Mouse (Mus musculus) v-Abl transformed pro-B cells (cell line): ENCODE data around the gene Eps15l1.

Experiments
- in situ Hi-C, 2 experiments: fragments of 400-800 bp; cut with MboI; formaldehyde crosslinking; loops; one replicate each; pipeline ENCODE4 v1.15.1; 2025; ENCODE audit not compliant: unreplicated experiment in 2 of 2

Eps15l1 gene

DNA sequence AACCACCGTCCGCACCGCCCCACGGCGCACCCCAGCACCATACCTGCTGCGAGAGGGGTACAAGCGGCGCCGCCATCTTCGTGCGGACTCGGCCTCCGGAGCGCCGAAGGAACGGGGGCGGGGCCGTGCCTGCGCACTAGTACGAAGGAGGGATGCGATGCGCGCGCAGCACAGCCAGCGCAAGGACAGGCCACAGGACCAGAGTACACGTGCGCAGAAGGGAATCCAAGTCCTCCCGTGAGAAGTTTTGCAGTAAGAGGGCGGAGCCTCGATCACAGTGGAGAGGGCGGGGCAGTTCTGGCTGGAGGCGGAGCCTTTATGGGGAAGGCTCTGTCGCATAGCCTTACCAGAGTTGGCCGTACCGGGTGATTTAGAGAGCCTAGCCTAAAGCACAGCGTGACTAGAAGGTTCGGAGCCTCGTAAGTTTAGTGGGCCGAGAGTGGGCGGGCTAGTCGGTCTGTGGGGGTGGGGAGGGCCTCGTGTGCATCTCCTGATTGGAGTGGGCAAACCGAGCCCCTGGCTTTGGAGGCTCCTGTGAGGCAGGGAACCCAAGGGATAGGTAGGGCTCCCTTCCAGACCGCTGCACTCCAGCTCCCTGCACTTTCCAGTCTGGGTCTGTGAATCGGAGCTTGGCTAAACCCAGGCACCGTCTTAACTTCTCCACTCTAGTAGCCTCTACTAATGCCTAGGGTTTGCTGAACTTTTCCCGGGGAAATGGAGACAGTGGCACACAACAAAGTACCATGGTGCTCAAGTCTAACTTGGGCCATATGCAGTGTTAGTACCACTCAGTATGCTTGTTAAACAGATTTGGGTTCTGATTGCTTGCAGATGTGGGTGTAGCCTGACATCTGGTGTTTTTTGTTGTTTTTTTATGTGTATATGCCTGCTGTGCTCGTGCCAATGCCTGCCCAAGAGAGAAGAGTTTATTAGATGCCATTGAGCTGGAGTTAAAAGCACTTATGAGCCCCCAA lies at the start of gene Eps15l1:
Gene Eps15l1 (minus strand): TSS at position 99 of the 974 bp plus-strand sequence.
- in situ Hi-C loops: no loop called here

DNA sequence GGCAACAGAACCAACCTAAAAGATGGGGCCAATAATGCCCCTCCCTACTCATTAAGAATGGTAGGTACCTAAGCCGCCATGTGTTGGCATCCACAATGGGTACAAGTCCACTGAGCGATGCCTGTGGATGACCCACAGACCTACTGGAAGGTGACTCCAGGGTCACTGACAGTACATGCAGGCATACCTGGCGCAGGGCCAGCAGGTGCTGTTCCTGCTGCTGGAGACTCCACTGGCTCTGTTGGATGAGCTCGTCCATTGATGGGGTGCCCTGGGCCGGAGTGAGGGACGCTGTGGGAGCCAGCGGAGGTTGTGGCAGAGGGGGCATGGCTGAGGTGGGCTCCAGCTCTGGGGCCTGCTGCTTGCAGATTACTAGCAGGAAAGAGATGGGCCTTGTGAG lies 49.4 kb upstream of the Eps15l1 start:
- in situ Hi-C loops: no loop called here

DNA sequence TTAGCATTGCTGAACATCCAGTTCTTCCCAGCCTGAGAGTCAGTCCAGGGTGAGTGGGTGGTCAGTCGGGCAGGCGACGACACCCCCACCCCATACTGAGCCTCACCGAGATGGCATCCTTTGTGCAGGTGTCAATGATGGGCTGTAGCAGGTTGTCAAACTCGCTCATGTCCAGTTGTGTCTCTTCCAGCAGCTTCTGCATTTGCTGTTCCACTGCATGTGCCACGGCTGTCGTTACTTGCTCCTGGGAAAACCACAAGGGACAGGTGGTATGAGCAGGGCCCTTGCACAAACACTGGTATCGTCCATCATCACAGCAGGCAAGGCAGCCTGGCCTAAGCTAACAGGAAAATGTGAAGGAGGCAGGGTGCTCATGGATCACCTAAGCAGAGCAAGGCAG lies 48.7 kb upstream of the Eps15l1 start:
- in situ Hi-C loops: no loop called here

DNA sequence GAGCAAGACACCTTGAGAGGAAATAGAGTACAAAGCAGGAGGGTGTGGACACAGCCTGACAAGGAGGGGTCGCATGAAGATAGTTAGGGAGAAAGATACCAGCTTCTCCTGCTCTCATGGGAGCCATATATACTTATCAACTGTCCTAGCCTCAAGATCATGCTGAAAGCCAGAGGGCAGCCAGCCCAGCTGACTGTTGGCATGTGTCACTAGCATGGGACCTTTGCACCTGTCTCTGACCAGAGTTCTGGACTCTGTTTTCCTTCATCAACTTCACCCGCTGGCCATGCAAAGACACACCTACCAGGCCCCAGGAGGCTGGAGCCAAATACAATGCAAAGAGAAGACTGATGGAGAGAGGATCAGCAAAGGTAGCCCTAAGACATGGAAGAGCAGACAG lies 48.0 kb upstream of the Eps15l1 start:
- in situ Hi-C loops: no loop called here

DNA sequence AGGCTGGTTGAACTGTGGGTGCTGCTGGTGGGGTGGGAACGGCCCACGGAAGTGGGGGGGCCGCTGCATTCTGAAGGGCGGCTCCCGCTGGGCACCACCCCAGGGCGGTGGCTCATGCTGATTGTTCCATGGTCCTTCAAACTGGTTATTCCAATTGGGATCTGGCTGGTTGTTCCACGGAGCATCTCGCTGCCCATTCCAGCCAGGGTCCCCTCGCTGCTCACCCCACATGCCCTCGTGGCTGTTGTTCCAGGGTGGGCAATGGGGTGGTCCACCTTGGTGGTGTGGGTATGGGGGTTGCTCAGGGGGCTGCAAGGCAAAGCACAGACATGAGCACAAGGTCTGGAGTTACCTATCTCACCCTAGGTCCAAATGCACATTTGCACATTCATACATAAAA lies 43.0 kb upstream of the Eps15l1 start:
- in situ Hi-C loops: no loop called here

DNA sequence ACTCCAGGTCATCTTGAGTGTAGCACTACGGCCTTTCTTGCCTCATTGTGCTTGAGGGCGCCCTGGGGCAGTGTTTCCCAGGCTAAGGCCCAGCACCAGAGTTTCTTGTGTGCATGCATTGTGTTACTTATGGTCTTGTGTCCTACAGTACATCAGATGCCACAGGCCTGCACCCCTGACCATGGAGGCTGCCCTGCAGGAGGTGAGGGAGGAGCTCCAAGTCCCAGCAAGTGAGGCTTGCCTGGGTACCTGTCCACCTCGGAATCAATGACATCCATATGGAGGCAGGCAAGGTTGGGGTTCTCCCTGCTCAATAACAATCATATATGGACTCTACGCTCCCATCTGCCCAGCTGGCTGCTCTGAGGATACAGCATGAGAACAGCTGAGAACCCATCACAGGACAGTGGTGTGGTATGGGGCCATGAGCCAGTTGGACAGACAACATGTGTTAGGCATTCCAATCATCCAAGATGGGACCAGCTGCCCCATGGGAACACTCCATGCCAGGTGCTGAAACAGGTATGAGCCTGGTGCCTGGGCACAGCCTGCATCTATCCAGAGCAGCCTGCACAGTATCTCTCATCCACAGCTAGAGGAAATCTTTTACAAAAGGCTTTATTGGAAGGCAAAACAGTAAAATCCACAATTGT lies 38.7 kb upstream of the Eps15l1 start:
- in situ Hi-C loops: no loop called here

DNA sequence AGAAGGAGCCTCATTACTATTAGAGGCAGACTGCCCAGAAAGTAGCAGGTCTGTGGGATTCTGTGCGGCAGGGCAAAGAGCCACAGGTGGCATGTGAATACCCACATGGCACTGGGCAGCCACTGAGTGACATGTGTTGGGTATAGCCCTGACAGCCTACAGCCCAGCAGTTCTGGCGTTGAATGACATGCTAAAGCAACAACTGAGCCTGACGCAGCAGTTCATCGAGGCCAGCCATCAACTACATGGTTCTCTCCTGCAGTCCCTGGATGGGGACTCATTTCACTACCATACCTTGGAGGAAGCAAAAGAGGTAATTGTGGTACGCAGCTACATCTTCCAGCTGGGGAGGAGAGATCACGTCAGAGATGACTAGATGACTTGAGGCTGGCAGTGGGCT lies 37.2 kb upstream of the Eps15l1 start:
- in situ Hi-C loops: no loop called here

DNA sequence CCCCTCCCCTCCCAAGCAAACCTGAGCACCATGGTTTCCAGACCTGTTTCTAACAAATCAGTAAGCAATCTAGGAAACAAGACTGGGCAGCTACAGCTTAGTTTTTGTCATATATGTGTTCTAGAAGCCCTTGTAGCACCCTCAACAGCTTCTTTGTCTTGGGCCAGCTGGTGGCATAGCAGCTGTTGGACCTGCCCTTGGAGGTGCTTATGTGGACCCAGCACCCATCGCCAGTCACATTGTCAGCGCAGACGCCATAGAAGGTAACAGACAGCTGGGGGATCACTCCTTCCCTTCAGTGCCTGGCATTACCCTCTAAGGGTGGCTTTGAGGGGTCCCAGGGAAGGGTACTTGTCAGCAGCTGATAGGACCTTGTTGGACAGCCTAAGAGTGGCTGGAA lies 36.5 kb upstream of the Eps15l1 start:
- in situ Hi-C loops: no loop called here

DNA sequence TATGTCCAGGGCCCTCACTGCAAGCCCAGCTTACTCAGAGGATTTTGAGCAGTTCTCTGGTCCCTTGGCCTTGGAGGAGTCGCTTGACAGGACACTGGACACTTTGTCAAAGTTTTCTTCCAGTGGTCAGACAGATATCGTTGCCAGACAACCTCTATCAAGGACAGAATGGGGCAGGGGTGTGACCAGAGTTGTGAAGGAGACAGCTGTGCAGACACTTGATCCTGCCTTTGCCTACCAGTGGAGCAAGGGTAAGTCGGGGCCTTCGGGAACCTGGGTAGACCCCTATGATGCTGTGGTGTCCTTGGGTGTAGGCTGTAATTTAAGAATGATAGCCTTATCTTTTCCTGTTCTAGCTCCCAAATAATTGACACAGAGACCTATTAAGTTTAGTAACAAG lies 34.1 kb upstream of the Eps15l1 start:
- in situ Hi-C loops: no loop called here

DNA sequence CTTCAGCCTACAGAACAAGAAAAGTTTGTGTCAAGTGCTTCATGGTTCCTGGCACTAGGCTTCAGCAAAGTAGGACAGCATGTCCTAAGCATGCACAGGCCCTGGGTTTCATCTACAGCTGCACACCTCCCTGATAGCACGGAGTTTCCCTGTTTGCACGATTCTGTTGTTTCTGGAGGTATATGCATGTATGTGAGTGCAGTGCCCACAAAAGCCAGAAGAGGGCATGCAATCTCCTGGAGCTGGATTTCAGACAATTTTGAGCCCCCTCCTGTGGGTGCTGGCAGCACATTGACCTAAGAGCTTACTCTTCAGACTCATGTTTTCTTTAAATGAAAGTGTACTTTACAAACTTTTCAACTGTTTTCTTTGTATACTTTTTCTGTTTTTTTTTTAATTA lies 32.6 kb upstream of the Eps15l1 start:
- in situ Hi-C loops: no loop called here

DNA sequence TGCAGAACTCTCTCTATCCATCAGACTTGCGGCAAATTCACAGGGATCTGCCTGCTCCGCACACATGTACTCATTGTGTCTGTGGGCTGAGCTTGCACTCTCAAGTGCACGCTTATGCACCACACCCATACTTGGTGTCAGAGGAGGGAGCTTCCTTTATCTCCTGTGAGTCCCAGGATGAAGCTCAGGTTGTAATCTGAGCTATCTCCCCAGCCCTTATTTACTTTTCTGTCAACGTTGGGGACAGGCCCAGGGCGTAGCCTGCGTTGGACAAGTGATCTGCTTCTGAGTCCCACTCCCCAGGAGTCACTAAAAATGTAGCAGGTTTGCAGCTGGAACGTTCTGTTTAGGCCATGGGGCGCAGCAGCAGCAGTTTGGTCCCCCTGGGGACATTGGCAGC lies 30.3 kb upstream of the Eps15l1 start:
- in situ Hi-C loops: no loop called here

DNA sequence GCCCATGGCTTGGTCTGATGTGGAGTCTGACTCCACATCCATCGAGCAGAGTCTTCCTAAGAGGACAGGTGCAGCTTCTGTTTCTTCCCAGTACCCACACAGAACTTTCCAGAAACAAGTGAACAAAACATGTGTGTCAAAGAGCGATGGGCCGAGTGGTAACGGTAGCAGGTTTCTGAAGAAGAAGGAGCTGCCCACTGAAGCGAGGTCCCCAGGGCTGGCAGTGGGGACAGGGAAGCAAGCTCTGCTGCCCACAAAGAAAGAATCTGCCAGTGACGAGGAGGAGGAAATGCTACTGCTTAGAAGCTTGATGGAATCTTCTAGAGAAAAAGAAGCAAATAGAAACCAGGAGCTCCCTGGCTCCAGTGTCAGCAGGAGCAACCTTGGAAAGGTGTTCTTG lies 23.8 kb upstream of the Eps15l1 start:
- in situ Hi-C loops: no loop called here

DNA sequence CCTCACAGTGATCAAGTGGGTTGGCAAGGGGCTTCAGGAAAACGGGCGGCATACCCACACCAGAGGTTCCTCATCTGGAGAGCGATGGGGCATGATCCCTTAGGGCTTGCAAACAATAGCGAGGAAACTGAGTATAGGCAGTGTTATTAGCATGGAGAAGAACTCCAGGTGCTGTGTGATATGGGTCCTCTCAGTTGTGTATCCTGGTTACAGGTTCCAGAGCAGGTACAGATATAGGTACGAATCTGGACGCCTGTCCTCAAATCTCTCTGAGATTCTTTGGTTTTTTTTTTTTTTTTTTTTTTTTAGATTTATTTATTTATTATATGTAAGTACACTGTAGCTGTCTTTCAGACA lies 22.7 kb upstream of the Eps15l1 start:
- in situ Hi-C loops: no loop called here

DNA sequence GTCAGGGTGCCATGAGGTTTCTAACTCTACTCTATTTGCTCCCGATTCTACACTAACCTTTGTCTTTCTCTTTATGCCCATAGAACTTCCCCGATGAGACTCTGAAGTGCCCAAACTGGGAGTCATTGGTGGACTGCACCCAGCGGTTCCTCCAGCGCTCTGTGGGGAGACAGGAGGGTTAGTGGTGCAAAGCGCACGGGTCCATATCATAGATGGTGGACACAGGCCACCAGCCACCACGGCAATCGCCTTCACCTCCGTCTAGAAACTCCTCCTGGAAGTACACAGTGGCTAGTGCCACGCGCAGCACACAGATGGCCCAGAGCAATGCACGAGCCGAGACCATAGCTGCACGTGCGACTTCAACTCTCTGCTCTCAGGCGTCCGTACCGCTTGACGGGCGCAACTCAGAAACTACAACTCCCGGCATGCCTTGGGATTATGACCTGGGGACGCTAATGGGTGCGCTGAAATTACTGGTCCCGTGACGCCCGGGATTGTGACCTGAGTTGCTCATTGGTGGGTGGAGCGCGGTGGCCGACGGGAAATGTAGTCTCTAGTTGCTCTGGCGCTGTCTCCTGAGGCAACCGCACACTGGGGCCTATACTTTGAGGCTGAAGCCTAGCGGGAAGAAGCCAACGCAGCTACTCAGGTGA lies 22.2 kb upstream of the Eps15l1 start, which contains the start of the genes Calr3 and 1700030K09Rik:
Gene Calr3 (minus strand): TSS at position 533 of the 656 bp plus-strand sequence.
Gene 1700030K09Rik (plus strand): TSS at position 543 of the 656 bp plus-strand sequence.
- in situ Hi-C loops: no loop called here

DNA sequence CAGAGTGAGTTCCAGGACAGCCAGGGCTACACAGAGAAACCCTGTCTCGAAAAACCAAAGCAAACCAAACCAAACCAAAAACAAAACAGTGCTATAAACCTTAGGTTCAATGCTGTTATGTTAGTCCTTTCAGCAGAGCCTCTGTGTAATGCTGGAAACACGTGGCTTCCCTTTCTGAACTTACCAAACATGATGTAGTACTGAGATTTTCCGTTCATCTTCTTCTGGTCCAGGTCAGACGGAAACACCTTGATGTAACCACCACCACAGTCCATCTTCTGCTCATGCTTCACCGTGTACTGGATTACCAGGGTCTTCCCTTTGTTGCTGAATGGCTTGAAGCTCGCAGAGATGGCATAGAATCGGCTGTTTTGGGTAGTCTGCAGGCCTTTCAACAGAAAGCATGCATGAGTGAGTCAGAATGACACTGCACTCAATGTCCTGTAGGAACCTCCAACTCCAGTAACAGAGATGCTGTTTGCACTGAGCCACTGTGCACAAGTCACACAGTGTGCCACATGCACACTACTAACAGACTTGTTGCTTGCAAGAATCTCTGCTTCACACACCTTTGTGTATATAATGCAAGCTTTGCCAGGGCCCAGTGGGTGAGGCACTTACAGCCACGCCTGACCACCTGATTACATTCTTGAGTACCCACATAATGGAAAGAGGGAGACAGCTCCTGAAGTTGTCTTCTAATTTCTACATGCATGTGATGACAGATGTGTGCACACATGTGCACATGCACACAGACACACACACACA lies 17.2 kb upstream of the Eps15l1 start:
- in situ Hi-C loops: no loop called here

DNA sequence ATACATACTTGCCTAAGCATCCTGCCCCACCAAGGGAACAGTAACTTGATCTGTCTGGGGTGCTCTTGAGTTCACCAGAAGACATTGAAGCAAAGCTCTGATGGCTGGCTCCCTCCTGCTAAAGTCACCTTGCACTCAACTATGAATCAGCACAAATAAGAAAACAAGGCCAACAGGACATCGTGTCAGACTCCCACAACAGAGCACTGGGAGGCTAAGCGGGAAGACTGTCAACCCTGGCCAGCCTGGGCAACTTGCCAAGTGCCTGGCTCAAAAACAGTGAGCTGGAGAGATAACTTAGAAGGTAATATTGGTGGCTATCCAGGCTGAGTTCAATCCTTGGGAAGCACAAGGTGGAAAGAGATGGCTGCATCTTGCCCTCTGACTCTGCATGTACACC lies 13.7 kb upstream of the Eps15l1 start:
- in situ Hi-C loops: no loop called here

DNA sequence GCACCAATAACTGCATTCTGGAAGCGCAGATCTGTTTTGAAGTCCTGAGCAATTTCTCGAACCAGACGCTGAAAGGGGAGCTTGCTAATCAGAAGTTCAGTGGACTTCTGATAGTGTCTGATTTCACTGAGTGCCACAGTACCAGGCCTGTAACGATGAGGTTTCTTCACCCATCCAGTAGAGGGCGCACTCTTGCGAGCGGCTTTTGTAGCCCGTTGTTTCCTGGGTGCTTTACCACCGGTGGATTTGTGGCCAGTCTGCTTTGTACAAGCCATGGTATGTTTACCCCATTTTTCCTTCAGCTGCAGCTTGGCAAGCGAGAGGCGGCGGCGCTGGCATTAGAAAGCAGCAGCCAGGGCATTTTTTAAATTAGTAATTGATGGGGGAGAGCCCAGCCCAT lies 8.4 kb upstream of the Eps15l1 start:
- in situ Hi-C loops: no loop called here

DNA sequence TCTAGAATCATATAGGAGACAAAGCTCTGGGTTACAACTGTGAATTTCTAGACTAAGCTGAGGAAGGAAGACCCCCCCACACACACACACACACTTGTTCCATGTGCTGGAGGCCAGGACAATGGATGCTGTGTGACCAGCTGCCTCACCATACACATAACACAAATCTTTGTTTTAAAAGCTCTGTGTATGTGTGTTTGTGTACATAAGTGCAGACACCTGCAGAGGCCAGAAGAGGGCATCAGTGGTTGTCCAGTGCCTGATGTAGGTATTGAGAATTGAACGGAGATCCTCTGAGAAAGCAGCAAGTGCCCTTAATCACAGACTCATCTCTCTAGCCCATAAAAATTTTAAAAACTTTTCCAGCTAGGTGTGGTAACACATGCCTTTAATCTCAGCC lies 1.7 kb upstream of the Eps15l1 start:
- in situ Hi-C loops: no loop called here

DNA sequence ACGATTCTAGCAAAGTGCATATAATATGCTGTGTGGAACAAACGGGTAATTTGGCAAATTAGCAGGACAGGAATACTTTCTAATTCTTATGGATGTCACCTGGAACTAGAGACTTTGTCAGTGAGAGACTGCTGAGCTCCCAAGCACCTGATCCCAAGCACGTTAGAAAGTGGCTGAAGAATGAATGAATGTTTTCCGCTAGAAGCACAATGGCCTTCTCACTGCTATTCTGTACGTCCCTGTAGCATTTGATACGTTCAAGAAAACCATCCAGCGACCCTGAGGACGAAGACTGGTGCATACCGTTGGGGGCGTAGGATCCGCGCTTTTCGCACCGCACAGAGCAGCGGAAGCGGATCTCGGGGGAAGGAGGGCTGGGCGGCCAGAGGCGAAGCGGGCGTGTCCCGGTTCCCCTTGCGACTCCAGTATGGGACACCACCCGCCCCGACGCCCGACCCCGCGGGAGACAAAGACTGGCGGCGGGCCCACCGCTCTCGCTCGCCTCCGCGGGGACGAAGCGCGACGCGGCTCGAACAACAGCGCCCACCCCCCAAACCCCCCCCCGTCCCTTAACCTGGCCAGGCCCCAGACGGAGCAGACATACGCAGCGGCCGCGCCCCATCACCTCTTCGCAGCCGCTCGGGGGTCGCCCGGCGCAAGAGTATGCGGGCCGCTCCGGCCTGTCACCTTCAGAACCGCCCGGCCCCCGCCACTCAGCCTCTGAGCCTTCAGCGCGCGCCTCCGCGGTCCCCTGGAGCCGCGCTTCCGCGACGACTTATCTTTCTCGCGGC lies 494 bp downstream of the Eps15l1 start:
- in situ Hi-C loops: no loop called here

DNA sequence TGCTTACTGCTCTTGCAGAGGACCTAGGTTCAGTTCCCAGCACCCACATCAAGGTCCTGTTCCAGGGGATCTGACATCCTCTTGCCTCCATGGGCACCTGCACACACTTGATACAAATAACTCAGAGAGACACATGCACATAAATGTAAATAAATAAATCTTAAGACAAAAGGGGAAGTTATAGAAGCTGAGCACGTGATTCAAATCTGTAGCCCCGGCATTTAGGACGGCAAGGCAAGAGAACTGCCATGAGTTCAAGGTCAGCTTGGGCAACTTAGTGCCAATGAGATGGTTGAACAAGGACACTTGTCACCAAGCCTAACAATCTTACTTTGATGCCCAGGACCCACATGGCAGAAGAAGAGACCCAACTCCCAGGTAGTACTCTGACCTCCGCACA lies 3.2 kb downstream of the Eps15l1 start:
- in situ Hi-C loops: no loop called here
